Mouse (Mus musculus) limb, embryonic 12.5 days (tissue): Measurements from ENCODE around the gene Gstk1. TPM values are rescaled to one million over a fixed set of nuclear protein-coding genes. Genes with fewer than 3 reads are reported as not detected.

Experiments used
- ATAC-seq: fragments of 200-750 bp; cut with Nextera tagmentation; 2 replicates; pipeline ENCODE4 v1.8.0; 2017; ENCODE audit warnings: low read depth, moderate TSS enrichment; ENCODE audit not compliant: insufficient number of reproducible peaks, insufficient read depth, low FRiP score, low TSS enrichment
- H3K27ac ChIP-seq: fragments of 300-500 bp; sonication (generic); 2 replicates; pipeline ENCODE4 v1.5.1; 2016; ENCODE audit warnings: mild to moderate bottlenecking, moderate library complexity
- H3K27me3 ChIP-seq: fragments of 300-500 bp; sonication (generic); 2 replicates; pipeline ENCODE4 v1.6.1; 2016; ENCODE audit warnings: mild to moderate bottlenecking, moderate library complexity
- H3K36me3 ChIP-seq: fragments of 300-500 bp; sonication (generic); 2 replicates; pipeline ENCODE4 v1.6.1; 2016; ENCODE audit warnings: mild to moderate bottlenecking, moderate library complexity
- H3K4me1 ChIP-seq: fragments of 300-500 bp; sonication (generic); replicated peaks from 2 replicates; pipeline ENCODE4 v1.6.1; 2016
- H3K4me2 ChIP-seq: fragments of 300-500 bp; sonication (generic); 2 replicates; pipeline ENCODE4 v1.6.1; 2016; ENCODE audit warnings: mild to moderate bottlenecking, moderate library complexity
- H3K4me3 ChIP-seq: fragments of 300-500 bp; sonication (generic); replicated peaks from 2 replicates; pipeline ENCODE4 v1.5.1; 2016; ENCODE audit warnings: mild to moderate bottlenecking
- H3K9ac ChIP-seq: fragments of 300-500 bp; sonication (generic); replicated peaks from 2 replicates; pipeline ENCODE4 v1.6.1; 2016; ENCODE audit warnings: mild to moderate bottlenecking, moderate library complexity
- H3K9me3 ChIP-seq: fragments of 300-500 bp; sonication (generic); 2 replicates; pipeline ENCODE4 v1.6.1; 2016; ENCODE audit warnings: mild to moderate bottlenecking, moderate library complexity
- WGBS: fragments of 180-500 bp; shearing (Covaris S2); methylation state at CpG from one replicate; pipeline ENCODE4 v1.1.7; 2016; 5-methylcytosine and 5-hydroxymethylcytosine counted together
- polyA plus RNA-seq: library from polyadenylated mRNA; unstranded; fragments of >200 nt; fragmentation: Nextera tagmentation; extraction: Ambion mirVana; gene quantifications from 2 replicates; pipeline ENCODE4 v1.2.1, GENCODE M21; 2016

Gstk1 gene
- polyA plus RNA-seq, 1 experiment from 2014 or later: 25.4 TPM

DNA sequence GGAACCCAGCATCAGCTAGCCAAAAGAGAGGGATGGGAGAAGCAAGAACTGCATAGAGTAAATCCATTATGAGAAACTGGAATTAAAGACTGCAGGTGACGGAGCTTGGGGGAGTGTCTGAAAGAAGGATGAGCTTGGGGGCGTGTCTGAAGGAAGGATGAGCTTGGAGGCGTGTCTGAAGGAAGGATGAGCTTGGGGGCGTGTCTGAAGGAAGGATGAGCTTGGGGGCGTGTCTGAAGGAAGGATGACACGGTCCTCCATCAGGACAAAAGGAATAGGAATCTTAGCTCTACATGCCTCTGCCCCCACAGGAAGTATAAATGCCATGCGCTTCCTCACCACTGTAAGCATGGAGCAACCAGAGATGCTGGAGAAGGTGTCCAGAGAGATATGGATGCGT lies 1.4 kb downstream of the Gstk1 start:
- Histone ChIP-seq H3K27me3 (peaks cover 15% of the 10 kb centered on the region), H3K9ac (no peak overlapping the region), H3K9me3 (no peaks in the 10 kb centered on the region), H3K4me1 (no peaks in the 10 kb centered on the region; the same call in 1 of the 2 replicates), H3K27ac (no peak overlapping the region), H3K36me3 (no peaks in the 10 kb centered on the region), H3K4me2 (no peak overlapping the region), H3K4me3 (no peak overlapping the region)
- no peak for ATAC-seq
- WGBS: 12% methylated on average over 8 of the region's 8 CpGs

DNA sequence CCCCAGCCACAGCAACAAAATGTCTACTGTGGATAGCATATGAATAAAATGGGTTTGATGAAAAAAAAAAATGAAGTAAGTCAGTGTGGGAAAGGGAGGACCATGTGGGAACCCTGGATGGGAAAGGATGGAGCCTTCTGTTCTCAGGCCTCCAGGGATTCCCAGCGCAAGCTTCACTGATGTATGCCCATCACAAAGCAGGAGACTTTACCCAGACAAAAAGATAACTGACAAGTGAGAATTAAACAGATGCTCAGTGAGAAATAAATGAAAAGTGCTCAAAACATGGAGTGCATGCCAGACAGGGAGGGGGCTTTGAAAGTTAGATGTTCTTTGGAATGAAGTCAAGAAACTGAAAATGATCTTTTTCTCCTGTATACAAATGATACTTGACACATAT lies 2.2 kb downstream of the Gstk1 start:
- Histone ChIP-seq H3K27me3 (peaks cover 15% of the 10 kb centered on the region), H3K4me3 (no peak overlapping the region), H3K36me3 (no peaks in the 10 kb centered on the region), H3K4me2 (no peak overlapping the region), H3K27ac (no peak overlapping the region), H3K4me1 (no peaks in the 10 kb centered on the region; the same call in 1 of the 2 replicates), H3K9me3 (no peaks in the 10 kb centered on the region), H3K9ac (no peak overlapping the region)
- no peak for ATAC-seq
- WGBS: 88% methylated on average over 1 of the region's 1 CpGs

DNA sequence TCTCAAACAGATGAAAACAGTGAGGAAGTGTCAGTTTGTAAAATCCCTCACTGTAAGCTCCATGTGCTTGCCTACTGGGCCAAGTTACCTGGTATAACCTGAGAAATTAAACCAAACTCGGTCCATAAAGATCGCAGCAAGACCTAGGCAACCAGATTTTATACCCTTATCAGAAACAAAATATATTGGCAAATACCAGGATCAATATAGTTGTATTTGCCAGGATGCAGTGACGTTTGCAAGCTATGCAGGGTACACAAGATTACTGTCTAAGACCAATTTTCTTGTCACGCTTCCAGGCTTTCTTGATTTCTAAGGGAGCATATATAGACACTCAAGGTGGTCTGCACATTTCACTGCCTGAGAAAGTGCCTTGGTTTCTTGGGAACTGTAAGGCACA lies 6.1 kb downstream of the Gstk1 start:
- no peak overlapping the region for H3K4me2 ChIP-seq
- no peaks in the 10 kb centered on the region for H3K36me3 ChIP-seq
- H3K4me3 ChIP-seq: no peak overlapping the region
- H3K27ac ChIP-seq: no peak overlapping the region
- H3K27me3 ChIP-seq: peaks cover 7% of the 10 kb centered on the region
- no peaks in the 10 kb centered on the region for H3K9me3 ChIP-seq
- no peak for ATAC-seq
- WGBS: 84% methylated on average over 4 of the region's 4 CpGs
- no peaks in the 10 kb centered on the region for H3K4me1 ChIP-seq
- H3K9ac ChIP-seq: no peak overlapping the region

DNA sequence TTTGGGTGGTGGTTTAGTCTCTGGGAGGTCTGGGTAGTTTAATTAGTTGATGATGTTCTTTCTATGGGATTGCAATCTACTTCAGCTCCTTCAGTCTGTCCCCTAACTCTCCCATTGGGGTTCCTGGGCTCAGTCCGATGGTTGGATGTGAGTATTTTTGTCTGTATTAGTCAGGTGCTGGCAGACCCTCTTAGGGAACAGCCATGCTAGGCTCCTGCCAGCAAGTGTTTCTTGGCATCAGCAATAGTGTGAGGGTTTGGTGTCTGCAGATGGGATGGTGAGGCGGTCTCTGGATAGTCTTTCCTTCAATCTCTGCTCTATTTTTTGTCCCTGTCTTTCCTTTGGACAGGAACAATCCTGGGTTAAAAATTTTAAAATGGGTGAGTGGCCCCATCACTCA lies 7.4 kb downstream of the Gstk1 start:
- no peak overlapping the region for H3K4me2 ChIP-seq
- no peaks in the 10 kb centered on the region for H3K9me3 ChIP-seq
- no peak for ATAC-seq
- no peak overlapping the region for H3K9ac ChIP-seq
- 82% methylated on average over 2 of the region's 2 CpGs for WGBS
- no peaks in the 10 kb centered on the region for H3K4me1 ChIP-seq
- H3K36me3 ChIP-seq: no peaks in the 10 kb centered on the region
- no peak overlapping the region for H3K27ac ChIP-seq
- H3K4me3 ChIP-seq: no peak overlapping the region
- no peaks in the 10 kb centered on the region for H3K27me3 ChIP-seq

DNA sequence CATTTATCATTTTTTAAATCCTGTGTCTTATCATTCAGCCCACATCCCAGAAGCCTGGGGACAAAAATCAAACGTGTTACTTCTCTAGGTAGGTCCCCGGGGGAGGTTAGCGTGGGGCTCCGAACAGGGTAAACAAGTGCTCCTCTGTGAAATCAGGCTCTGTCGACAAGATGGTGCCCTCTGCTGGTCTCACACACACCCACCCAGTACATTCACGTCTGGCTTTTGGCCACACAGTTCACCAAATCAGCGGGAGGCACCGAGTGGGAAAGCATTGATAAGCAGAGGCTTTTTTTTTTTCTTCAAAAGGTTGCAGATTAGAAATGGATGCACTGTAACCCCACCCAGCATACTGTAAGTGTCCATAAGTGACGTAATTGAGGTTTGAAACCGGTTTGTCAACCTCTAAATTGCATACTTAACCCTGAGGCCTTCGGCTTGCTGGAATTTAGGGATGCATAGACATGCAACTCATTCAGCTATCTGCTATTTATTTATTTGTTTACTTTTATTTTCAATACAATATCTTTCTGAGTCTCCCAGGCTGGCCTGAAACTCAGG lies 11.6 kb downstream of the Gstk1 start:
- no peak for ATAC-seq
- H3K9me3 ChIP-seq: no peaks in the 10 kb centered on the region
- no peak overlapping the region for H3K4me2 ChIP-seq
- no peak overlapping the region for H3K9ac ChIP-seq
- H3K4me3 ChIP-seq: no peak overlapping the region
- H3K27me3 ChIP-seq: no peaks in the 10 kb centered on the region
- no peaks in the 10 kb centered on the region for H3K36me3 ChIP-seq
- 18% methylated on average over 11 of the region's 11 CpGs for WGBS
- H3K4me1 ChIP-seq: no peaks in the 10 kb centered on the region
- no peak overlapping the region for H3K27ac ChIP-seq

DNA sequence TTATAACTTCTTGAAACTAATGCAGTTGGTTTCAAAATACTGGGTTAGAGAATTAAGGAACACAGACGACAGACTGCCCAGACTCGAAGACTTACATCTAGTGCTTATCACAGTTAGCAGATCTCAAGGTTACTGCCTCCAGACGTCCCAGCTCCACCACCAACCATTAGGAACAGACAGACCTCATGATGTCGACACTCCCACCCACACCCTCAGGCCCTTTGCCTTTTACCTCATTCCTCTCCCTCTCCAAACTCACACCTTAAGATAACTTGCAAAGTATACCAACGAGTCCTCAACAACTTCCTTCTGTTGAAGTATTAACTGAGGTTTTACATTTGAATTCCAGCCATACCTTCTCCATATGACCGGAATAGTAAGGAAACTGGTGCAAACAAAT lies 14.7 kb downstream of the Gstk1 start:
- no peak for ATAC-seq
- no peak overlapping the region for H3K27ac ChIP-seq
- H3K27me3 ChIP-seq: no peaks in the 10 kb centered on the region
- WGBS: 59% methylated on average over 6 of the region's 6 CpGs
- H3K36me3 ChIP-seq: no peaks in the 10 kb centered on the region
- H3K4me1 ChIP-seq: no peaks in the 10 kb centered on the region
- no peak overlapping the region for H3K9ac ChIP-seq
- H3K9me3 ChIP-seq: no peaks in the 10 kb centered on the region
- no peak overlapping the region for H3K4me2 ChIP-seq
- H3K4me3 ChIP-seq: no peak overlapping the region

DNA sequence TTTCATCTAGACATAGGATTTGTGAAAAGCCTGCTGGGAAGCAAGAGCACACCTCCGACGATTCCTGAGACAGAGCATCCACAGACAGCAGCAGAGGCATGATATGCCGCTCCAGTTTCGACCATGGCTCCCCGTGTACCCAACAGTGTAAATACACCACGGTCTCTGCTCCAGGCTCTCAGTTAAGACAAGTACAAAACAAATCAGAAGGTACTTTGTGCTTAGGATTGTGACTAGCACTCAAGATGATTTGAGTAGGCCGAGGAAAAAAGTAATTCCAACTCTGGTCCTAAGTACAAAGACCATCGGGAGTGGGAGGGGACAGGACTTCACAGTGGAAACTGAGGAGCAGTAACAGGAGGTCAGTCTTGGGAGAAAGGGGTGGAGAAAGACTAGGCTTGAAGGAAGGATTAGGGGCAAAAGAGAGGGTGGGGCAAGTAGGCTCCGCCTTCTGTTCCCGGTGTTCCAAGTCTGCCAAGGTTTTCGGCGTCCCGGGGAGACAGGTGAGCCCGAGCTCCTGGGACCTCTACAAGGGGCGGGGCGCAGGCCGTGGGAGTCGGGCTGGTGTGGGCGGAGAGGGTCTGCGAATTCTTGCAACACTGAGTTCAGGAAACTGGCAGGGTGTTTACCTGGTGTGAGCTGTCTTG lies 15.9 kb downstream of the Gstk1 start, which contains the start of gene Tmem139:
Tmem139 (plus strand) TSS at position 447 of the 647 bp plus-strand sequence.
- WGBS: 14% methylated on average over 20 of the region's 20 CpGs
- no peaks in the 10 kb centered on the region for H3K9me3 ChIP-seq
- peak within 1 kb of the TSS; percentile 54 for H3K4me2 ChIP-seq
- H3K4me1 ChIP-seq: peaks cover 5% of the 10 kb centered on the region; the same call in 1 of the 2 replicates
- H3K27me3 ChIP-seq: no peaks in the 10 kb centered on the region
- no peaks in the 10 kb centered on the region for H3K36me3 ChIP-seq
- ATAC-seq: no peak
- H3K4me3 ChIP-seq: peak within 1 kb of the TSS; percentile 27
- H3K9ac ChIP-seq: peak within 1 kb of the TSS; percentile 40; the same call in 1 of the 2 replicates
- no peak within 1 kb of the TSS for H3K27ac ChIP-seq

DNA sequence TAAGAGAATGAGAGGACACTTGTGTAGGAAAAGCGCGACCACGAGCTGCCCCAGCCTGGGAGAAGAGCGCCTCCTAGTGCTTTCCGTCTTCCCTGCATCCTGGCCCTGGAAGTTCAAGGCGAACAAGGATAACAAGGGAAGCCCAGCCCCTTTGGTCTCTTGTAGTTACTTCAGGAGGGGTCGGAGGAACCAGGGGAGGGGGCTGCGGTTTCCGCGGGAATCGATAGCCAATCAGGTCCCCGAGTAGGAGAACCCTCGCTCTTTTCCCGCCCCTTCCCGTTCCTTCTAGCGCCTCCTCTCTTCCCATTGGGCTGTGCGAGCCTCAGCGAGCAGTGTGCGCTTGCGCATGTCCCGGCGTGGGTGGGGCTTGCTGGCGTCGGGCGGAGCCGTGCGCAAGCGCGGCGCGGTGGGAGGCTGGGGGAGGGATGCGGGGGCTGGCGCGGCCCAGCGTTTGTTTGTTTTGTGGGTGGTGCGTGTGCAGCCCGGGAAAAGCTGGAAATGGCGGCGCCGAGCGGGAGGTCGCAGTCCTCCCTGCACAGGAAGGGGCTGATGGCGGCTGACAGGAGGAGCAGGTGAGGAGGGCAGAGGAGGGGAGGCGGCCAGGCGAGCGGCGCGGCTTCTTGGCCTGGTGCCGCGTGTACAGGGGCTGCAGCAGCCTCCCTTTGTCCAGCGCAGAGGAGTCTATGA lies 19.0 kb downstream of the Gstk1 start, which contains the start of gene Casp2:
Casp2 (plus strand) TSS at position 360 of the 687 bp plus-strand sequence.
- Histone ChIP-seq H3K4me1 (peaks cover 5% of the 10 kb centered on the region; the same call in 1 of the 2 replicates), H3K9me3 (no peaks in the 10 kb centered on the region), H3K27me3 (no peaks in the 10 kb centered on the region), H3K9ac (peak within 1 kb of the TSS; percentile 92), H3K4me3 (peak within 1 kb of the TSS; percentile 75), H3K36me3 (peaks cover 27% of the 10 kb centered on the region), H3K27ac (peak within 1 kb of the TSS; percentile 94), H3K4me2 (peak within 1 kb of the TSS; percentile 86)
- WGBS: under 1% methylated on average over 47 of the region's 51 CpGs
- ATAC-seq: peak; percentile 100

DNA sequence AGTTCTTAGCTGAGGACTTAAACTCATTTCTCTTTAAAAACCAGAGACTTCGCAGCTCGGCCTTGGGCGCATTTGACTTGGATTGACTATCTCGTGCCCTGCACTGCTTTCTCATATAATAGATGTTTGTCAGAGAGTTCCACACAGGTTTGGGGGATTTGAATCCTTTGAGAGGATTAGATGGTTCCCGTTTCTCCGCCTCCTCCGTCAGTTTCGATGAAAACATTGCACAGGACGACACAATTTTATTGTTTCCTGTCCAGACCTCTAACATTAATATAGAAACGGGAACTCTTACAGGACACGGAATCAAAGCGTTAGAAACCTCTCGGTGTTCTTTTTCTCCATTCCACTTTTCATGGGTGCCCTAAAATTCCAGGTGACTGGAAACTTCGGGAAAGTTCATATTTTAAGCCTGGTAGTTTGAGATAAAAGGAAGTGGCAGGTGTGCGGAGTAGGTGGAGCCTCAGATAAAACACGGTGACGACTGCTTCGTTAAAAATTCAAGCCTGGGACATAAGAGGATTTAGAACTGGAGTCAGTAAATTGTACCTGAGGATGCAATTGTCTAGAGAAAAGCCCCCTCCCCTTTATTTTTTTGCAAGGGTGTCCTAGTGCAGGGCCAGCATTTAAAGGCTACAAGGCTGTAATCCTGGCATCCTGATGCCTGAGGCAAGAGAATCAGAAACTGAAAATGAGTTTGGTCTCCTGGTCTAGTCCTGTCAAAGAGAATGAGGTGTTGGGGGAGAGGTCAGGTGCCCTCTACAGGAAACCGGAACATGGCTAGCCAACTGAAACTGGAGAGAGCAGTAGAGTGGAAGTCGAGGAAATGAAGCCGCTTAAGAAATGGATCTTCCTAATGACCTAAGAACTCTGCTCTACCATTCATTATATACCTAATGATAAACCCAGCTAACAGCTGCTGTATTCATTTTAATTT lies 19.9 kb downstream of the Gstk1 start:
- Histone ChIP-seq H3K27ac (peak overlapping the region; percentile 94), H3K4me2 (peak overlapping the region; percentile 86), H3K4me1 (peaks cover 5% of the 10 kb centered on the region; the same call in 1 of the 2 replicates), H3K9ac (peak overlapping the region; percentile 92), H3K4me3 (peak overlapping the region; percentile 75), H3K27me3 (no peaks in the 10 kb centered on the region), H3K36me3 (peaks cover 36% of the 10 kb centered on the region), H3K9me3 (no peaks in the 10 kb centered on the region)
- ATAC-seq: no peak
- WGBS: under 1% methylated on average over 21 of the region's 21 CpGs

DNA sequence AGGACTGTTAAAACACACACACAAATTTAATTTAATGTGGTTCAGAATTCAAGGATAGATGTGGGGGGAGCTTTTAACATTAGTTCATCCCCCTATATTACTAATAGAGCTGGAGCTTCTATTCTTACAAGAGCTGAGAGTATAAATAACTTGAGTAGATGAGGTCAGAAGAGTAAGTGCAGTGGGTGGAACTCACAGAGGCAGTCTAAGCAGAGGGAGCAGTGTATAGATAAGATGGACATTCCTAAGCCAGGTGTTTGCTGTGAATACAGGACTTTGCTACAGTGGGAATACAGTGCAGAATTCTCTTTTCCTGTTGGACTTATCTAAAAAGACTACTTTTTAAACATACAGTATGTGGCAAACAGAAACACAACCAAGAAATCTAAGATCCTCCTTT lies 25.1 kb downstream of the Gstk1 start:
- Histone ChIP-seq H3K9me3 (no peaks in the 10 kb centered on the region), H3K27me3 (no peaks in the 10 kb centered on the region), H3K9ac (no peak overlapping the region), H3K4me2 (no peak overlapping the region), H3K27ac (no peak overlapping the region), H3K4me1 (peaks cover 5% of the 10 kb centered on the region; the same call in 1 of the 2 replicates), H3K4me3 (no peak overlapping the region), H3K36me3 (peaks cover 82% of the 10 kb centered on the region)
- ATAC-seq: no peak

DNA sequence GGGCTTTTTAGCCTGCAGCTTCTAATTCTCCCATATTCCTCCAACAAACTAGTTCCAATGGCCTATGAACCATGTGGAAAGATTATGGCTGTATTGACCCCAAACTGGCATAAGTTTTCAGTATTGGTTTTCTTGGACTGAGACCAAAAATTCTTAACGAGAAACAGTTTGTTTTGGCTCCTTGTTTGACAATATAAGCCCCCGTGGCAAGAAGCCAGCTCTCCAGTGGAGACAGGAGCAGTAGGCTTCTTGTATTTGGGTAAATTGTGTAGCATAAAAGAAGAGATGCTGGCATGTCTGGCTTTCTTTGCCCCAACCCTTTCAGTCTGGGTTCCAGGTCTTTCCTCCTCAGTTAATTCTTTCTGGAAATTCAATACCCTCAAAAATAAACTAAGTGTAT lies 30.4 kb downstream of the Gstk1 start:
- Histone ChIP-seq H3K27ac (no peak overlapping the region), H3K4me3 (no peak overlapping the region), H3K9me3 (no peaks in the 10 kb centered on the region), H3K4me1 (no peaks in the 10 kb centered on the region), H3K36me3 (peaks cover 93% of the 10 kb centered on the region), H3K9ac (no peak overlapping the region), H3K27me3 (no peaks in the 10 kb centered on the region), H3K4me2 (no peak overlapping the region)
- WGBS: 54% methylated on average over 2 of the region's 2 CpGs
- no peak for ATAC-seq
